Mouse (Mus musculus) urinary bladder, postnatal 14 days (tissue): ENCODE measurements around the gene Eif2s1.
A peak's percentile ranks its signal among the peaks of the same experiment; 100 is the strongest.
"Not testable (repeated sequence)": the region's sequence is repeated elsewhere in the genome, so short reads cannot be mapped to it uniquely, and the experiment has no call there.

Experiments used
- DNase-seq: peaks from one replicate; pipeline ENCODE4 v3.0.0; 2021; ENCODE audit warnings: low spot score

The Eif2s1 gene

GRCm38 (mm10) chr12:78914458-78914857, 52.8 kb downstream of the Eif2s1 start:
- DNase-seq: peak; percentile 40

- DNase-seq: no peak
These were observed 53.9 kb downstream of the Eif2s1 start for GRCm38 (mm10) chr12:78915561-78915960.

- DNase-seq: no peak
These were observed 54.7 kb downstream of the Eif2s1 start for GRCm38 (mm10) chr12:78916278-78916677.

- DNase-seq: peak; percentile 85
These were observed 56.8 kb downstream of the Eif2s1 start for GRCm38 (mm10) chr12:78918227-78919078.

- DNase-seq: peak; percentile 55
These were observed 57.6 kb downstream of the Eif2s1 start for GRCm38 (mm10) chr12:78919079-78919712.

GRCm38 (mm10) chr12:78921421-78921820, 59.8 kb downstream of the Eif2s1 start:
- no peak for DNase-seq

- no peak for DNase-seq
These were observed 60.4 kb downstream of the Eif2s1 start for GRCm38 (mm10) chr12:78922058-78922457.

GRCm38 (mm10) chr12:78922977-78923376, 61.4 kb downstream of the Eif2s1 start:
- not testable (repeated sequence) for DNase-seq

- DNase-seq: no peak
These were observed 62.0 kb downstream of the Eif2s1 start for GRCm38 (mm10) chr12:78923539-78924189.

- DNase-seq: no peak
These were observed 65.7 kb downstream of the Eif2s1 start for GRCm38 (mm10) chr12:78927287-78927686.

- no peak for DNase-seq
These were observed 68.3 kb downstream of the Eif2s1 start for GRCm38 (mm10) chr12:78929900-78930299.

- DNase-seq: no peak
These were observed 74.9 kb downstream of the Eif2s1 start for GRCm38 (mm10) chr12:78936494-78936893.
